Mouse (Mus musculus) CD4-positive naive resting alpha-beta T cell, adult 76 days (primary cell): ENCODE results near the gene Dgke. TPM values are rescaled to one million over a fixed set of nuclear protein-coding genes. Genes with fewer than 3 reads are reported as not detected.

Source experiments
- total RNA-seq: library from RNA; stranded (reverse); gene quantifications from one replicate; pipeline ENCODE4 v1.2.4, GENCODE M21; 2023

Gene Dgke
- 20.3 TPM for total RNA-seq

DNA sequence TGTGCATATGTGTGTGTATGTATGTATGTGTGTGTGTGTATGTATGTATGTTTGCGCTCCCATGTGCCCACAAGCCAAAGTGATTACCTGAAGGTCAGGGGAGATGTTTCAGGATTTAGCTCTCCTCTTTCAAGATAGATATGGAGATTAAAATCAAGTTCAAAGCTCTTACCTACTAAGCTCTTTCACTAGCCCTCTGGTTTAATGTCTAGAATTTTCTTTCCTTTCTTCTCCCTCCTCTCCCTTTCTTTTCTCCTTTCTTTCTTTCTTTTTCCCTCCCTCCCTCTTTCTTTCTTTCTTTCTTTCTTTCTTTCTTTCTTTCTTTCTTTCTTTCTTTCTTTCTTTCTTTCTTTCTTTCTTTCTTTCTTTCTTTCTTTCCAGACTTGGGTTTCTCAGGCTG is at the start of gene Dgke:
TSS of gene Dgke (minus strand) at position 101 of the 400 bp plus-strand sequence.

DNA sequence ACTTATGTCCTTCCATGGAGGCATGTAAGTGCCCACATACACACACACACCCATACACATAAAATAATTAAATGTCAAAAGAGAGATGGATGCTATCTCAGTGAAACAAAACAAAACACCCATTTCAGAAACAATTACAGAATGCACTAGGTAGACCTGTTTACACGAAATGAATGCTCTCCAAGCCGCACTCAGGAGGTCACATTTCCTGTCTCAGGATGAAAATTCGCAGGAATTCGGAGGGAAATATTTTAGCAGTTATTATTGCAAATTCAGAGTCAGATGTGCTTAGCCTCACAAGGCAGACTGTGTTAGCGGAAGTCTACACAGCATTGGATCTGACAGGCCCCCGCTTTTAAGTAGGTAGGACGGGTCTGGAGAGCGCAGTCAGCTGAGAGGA is 6.9 kb upstream of the Dgke start, which contains the start of gene Gm525:
TSS of gene Gm525 (plus strand) at position 301 of the 400 bp plus-strand sequence.

GRCm38 (mm10) chr11:88998974-88999722 is 67.5 kb downstream of the Dgke start, which contains the start of gene Trim25:
Trim25 (plus strand) TSS chr11:88999376.

Other genes with a start within 250 kb of the Dgke start
- gene Akap1, start 202.3 kb downstream of the Dgke start, total RNA-seq = 1.6 TPM
- 14.9 TPM for gene Scpep1, start 111.4 kb downstream of the Dgke start, total RNA-seq
- not detected for gene Elobl, start 99.9 kb downstream of the Dgke start, total RNA-seq
- gene Coil, start 96.6 kb downstream of the Dgke start, total RNA-seq = 28.1 TPM
- 101 TPM for gene Trim25, start 67.5 kb downstream of the Dgke start, total RNA-seq
- not detected for gene Gm525, start 7.0 kb upstream of the Dgke start, total RNA-seq
- not detected for gene Nog, start 235.5 kb upstream of the Dgke start, total RNA-seq